Mouse (Mus musculus): ENCODE measurements around the gene Defb22.

Gene Defb22

GRCm38 (mm10) chr2:152446642-152447041, 43.3 kb downstream of the Defb22 start:
- in situ Hi-C loops (cut with MboI; ENCODE audit: low pct_unique_long_range_greater_than_20kb in 1 of 2, low sequenced_read_pairs in 2 of 2, unreplicated experiment in 1 of 2) = no loop called here

GRCm38 (mm10) chr2:152443281-152443680, 46.7 kb downstream of the Defb22 start:
- in situ Hi-C loops (cut with MboI; ENCODE audit: low pct_unique_long_range_greater_than_20kb in 1 of 2, low sequenced_read_pairs in 2 of 2, unreplicated experiment in 1 of 2) = no loop called here

GRCm38 (mm10) chr2:152442322-152442721, 47.6 kb downstream of the Defb22 start:
- in situ Hi-C loops (cut with MboI; ENCODE audit: low pct_unique_long_range_greater_than_20kb in 1 of 2, low sequenced_read_pairs in 2 of 2, unreplicated experiment in 1 of 2) = no loop called here

- in situ Hi-C loops (cut with MboI; ENCODE audit: low pct_unique_long_range_greater_than_20kb in 1 of 2, low sequenced_read_pairs in 2 of 2, unreplicated experiment in 1 of 2) = no loop called here
Observed at GRCm38 (mm10) chr2:152439833-152440232, 50.1 kb downstream of the Defb22 start.

- in situ Hi-C loops (cut with MboI; ENCODE audit: low pct_unique_long_range_greater_than_20kb in 1 of 2, low sequenced_read_pairs in 2 of 2, unreplicated experiment in 1 of 2) = no loop called here
Observed at GRCm38 (mm10) chr2:152438963-152439362, 51.0 kb downstream of the Defb22 start.

GRCm38 (mm10) chr2:152436983-152437860, 52.7 kb downstream of the Defb22 start:
- in situ Hi-C loops (cut with MboI; ENCODE audit: low pct_unique_long_range_greater_than_20kb in 1 of 2, low sequenced_read_pairs in 2 of 2, unreplicated experiment in 1 of 2) = no loop called here

- in situ Hi-C loops (cut with MboI; ENCODE audit: low pct_unique_long_range_greater_than_20kb in 1 of 2, low sequenced_read_pairs in 2 of 2, unreplicated experiment in 1 of 2) = no loop called here
Observed at GRCm38 (mm10) chr2:152436405-152436901, 53.5 kb downstream of the Defb22 start.
